Mouse (Mus musculus) cerebellum, adult 9-11 months (tissue): Measurements from ENCODE around the gene Nr1h3.

Source experiments
- DNase-seq: peaks from one replicate; pipeline ENCODE4 v3.0.0; 2022

Gene Nr1h3

GRCm38 (mm10) chr2:91137481-91137880 is 65.2 kb downstream of the Nr1h3 start:
- peak; percentile 50 for DNase-seq

- DNase-seq, result peak; percentile 72
These were observed 65.9 kb downstream of the Nr1h3 start for GRCm38 (mm10) chr2:91136513-91137412.
